Mouse (Mus musculus): ENCODE results near the gene Pcgf6. TPM values are rescaled to one million over a fixed set of nuclear protein-coding genes. Genes with fewer than 3 reads are reported as not detected.

The Pcgf6 gene
- polyA plus RNA-seq, 1 experiment from 2014 or later: 28.6 TPM

GRCm38 (mm10) chr19:46987646-46988045 is 63.1 kb downstream of the Pcgf6 start:
- Histone ChIP-seq H3K4me3 (ENCODE audit: low read depth, low read length) (peak overlapping the region; percentile 10; the same call in 1 of the 2 replicates), H3K27ac (ENCODE audit: low read depth, low read length) (peak overlapping the region; percentile 96)

GRCm38 (mm10) chr19:46984726-46985622 is 65.7 kb downstream of the Pcgf6 start:
- peaks cover 67% of the 10 kb centered on the region for H3K4me1 ChIP-seq (replicated peaks; ENCODE audit: control insufficient read depth, insufficient read depth, low read length)
- 67% methylated on average over 13 of the region's 13 CpGs for WGBS

More at GRCm38 (mm10) chr19:46987646-46988045, 63.1 kb downstream of the Pcgf6 start:
- DNase-seq (ENCODE audit: low spot score): no peak
- Histone ChIP-seq H3K4me2 (peak overlapping the region; percentile 64), H3K9me3 (ENCODE audit: control insufficient read depth, low read length) (no peaks in the 10 kb centered on the region), H3K36me3 (ENCODE audit: control insufficient read depth, insufficient read depth, low read length) (no peaks in the 10 kb centered on the region), H3K27me3 (replicated peaks; ENCODE audit: control insufficient read depth, insufficient read depth, low read length) (no peaks in the 10 kb centered on the region), H3K4me1 (replicated peaks; ENCODE audit: control insufficient read depth, insufficient read depth, low read length) (peaks cover 63% of the 10 kb centered on the region), H3K9ac (ENCODE audit: low read depth, low read length) (peak overlapping the region; percentile 68)
- no peak for ATAC-seq (replicated peaks; ENCODE audit: low FRiP score)
- WGBS: 61% methylated on average over 6 of the region's 6 CpGs

GRCm38 (mm10) chr19:46983966-46984380 is 66.7 kb downstream of the Pcgf6 start:
- H3K4me2 ChIP-seq: peak overlapping the region; percentile 50
- ATAC-seq (replicated peaks; ENCODE audit: low FRiP score): peak; percentile 78
- DNase-seq (ENCODE audit: low spot score): peak; percentile 50
- H3K4me3 ChIP-seq (ENCODE audit: low read depth, low read length): no peak overlapping the region
- no peaks in the 10 kb centered on the region for H3K36me3 ChIP-seq (ENCODE audit: control insufficient read depth, insufficient read depth, low read length)
- H3K27me3 ChIP-seq (replicated peaks; ENCODE audit: control insufficient read depth, insufficient read depth, low read length): no peaks in the 10 kb centered on the region
- peak overlapping the region; percentile 52 for H3K9ac ChIP-seq (ENCODE audit: low read depth, low read length)
- peak overlapping the region; percentile 95 for H3K27ac ChIP-seq (ENCODE audit: low read depth, low read length)
- no peaks in the 10 kb centered on the region for H3K9me3 ChIP-seq (ENCODE audit: control insufficient read depth, low read length)
- WGBS: 18% methylated on average over 11 of the region's 11 CpGs
- peaks cover 61% of the 10 kb centered on the region for H3K4me1 ChIP-seq (replicated peaks; ENCODE audit: control insufficient read depth, insufficient read depth, low read length)

More at GRCm38 (mm10) chr19:46984726-46985622, 65.7 kb downstream of the Pcgf6 start:
- Histone ChIP-seq H3K4me3 (ENCODE audit: low read depth, low read length) (no peak overlapping the region), H3K9ac (ENCODE audit: low read depth, low read length) (peak overlapping the region; percentile 12), H3K9me3 (ENCODE audit: control insufficient read depth, low read length) (no peaks in the 10 kb centered on the region), H3K4me2 (peak overlapping the region; percentile 42), H3K27ac (ENCODE audit: low read depth, low read length) (peak overlapping the region; percentile 77), H3K36me3 (ENCODE audit: control insufficient read depth, insufficient read depth, low read length) (no peaks in the 10 kb centered on the region), H3K27me3 (replicated peaks; ENCODE audit: control insufficient read depth, insufficient read depth, low read length) (no peaks in the 10 kb centered on the region)
- DNase-seq (ENCODE audit: low spot score): no peak
- no peak for ATAC-seq (replicated peaks; ENCODE audit: low FRiP score)

Other genes with a start within 250 kb of the Pcgf6 start
- gene Ina, start 36.2 kb downstream of the Pcgf6 start, polyA plus RNA-seq (2014; fragmentation: Nextera tagmentation; extraction: Ambion mirVana): 0.26 and 0.53 TPM in 2 replicates
- 107 and 110 TPM in 2 replicates for gene Nt5c2, start 35.8 kb downstream of the Pcgf6 start, polyA plus RNA-seq (2014; fragmentation: Nextera tagmentation; extraction: Ambion mirVana)
- gene Taf5, start 16.8 kb upstream of the Pcgf6 start, polyA plus RNA-seq (2014; fragmentation: Nextera tagmentation; extraction: Ambion mirVana): 9.0 TPM in 2 replicates
- 1,203 and 1,215 TPM in 2 replicates for gene Usmg5, start 39.7 kb upstream of the Pcgf6 start, polyA plus RNA-seq (2014; fragmentation: Nextera tagmentation; extraction: Ambion mirVana)
- 18.4 and 18.8 TPM in 2 replicates for gene Pdcd11, start 39.9 kb upstream of the Pcgf6 start, polyA plus RNA-seq (2014; fragmentation: Nextera tagmentation; extraction: Ambion mirVana)
- gene Calhm2, start 87.4 kb upstream of the Pcgf6 start, polyA plus RNA-seq (2014; fragmentation: Nextera tagmentation; extraction: Ambion mirVana): 1.2 and 1.5 TPM in 2 replicates
- gene Calhm1, start 93.3 kb upstream of the Pcgf6 start, polyA plus RNA-seq (2014; fragmentation: Nextera tagmentation; extraction: Ambion mirVana): not detected in 2 replicates
- not detected in 2 replicates for gene Calhm3, start 106.9 kb upstream of the Pcgf6 start, polyA plus RNA-seq (2014; fragmentation: Nextera tagmentation; extraction: Ambion mirVana)
- 4.5 and 4.6 TPM in 2 replicates for gene Neurl1a, start 127.9 kb upstream of the Pcgf6 start, polyA plus RNA-seq (2014; fragmentation: Nextera tagmentation; extraction: Ambion mirVana)

All from liver, embryonic 11.5 days (tissue).